Mouse (Mus musculus): ENCODE measurements at regions not wholly inside any gene's neighbourhood (a gene's known extent, or its start where the extent isn't known, plus 50 kb on each side); places are given as distances from the start of the nearest gene placed in this dataset.

GRCm38 (mm10) chr15:69632306-69632705 is 3131.6 kb upstream of the Lrrc6 start:
- Histone ChIP-seq H3K4me3 (ENCODE audit: low read depth, low read length) (no peak overlapping the region), H3K4me2 (ENCODE audit: low read depth, low read length) (no peak overlapping the region), H3K9me3 (replicated peaks; ENCODE audit: control insufficient read depth, low read length) (no peaks in the 10 kb centered on the region), H3K4me1 (ENCODE audit: control insufficient read depth, insufficient read depth) (no peaks in the 10 kb centered on the region), H3K9ac (replicated peaks; ENCODE audit: low read depth, low read length) (no peak overlapping the region), H3K36me3 (replicated peaks; ENCODE audit: control insufficient read depth, insufficient read depth, low read length) (no peaks in the 10 kb centered on the region), H3K27ac (ENCODE audit: low read depth) (no peak overlapping the region), H3K27me3 (ENCODE audit: control insufficient read depth, insufficient read depth, low read length) (no peaks in the 10 kb centered on the region)
- ATAC-seq (ENCODE audit: insufficient read depth, low read depth) (no peak), DNase-seq (ENCODE audit: low spot score) (no peak)
- TF ChIP-seq EP300 (IDR thresholded peaks at IDR 0.05; ENCODE audit: low read depth) (no peak), CTCF (IDR thresholded peaks at IDR 0.05; ENCODE audit: low read depth) (no peak)

DNA sequence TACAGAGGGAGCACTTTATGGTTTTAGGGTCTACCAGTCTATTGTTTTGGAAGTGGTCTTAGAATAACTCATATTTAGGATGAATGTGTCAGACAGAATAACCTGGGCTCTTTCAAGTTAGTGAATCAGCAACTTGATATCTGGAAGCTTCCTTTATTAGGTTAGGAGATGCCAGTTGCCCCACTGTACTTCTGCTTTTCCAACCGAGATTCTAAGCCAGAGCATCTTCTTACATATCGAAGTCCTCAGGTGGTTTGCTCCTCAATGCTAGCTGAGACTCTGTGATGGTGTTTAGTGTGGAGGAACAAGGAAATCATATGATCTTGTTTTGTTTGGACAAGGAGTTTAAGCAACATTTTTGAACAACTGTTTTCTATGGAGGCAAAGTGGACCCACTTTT is 3117.3 kb upstream of the Lrrc6 start:
- H3K27me3 ChIP-seq (ENCODE audit: control insufficient read depth, insufficient read depth, low read length): no peaks in the 10 kb centered on the region
- ATAC-seq (ENCODE audit: insufficient read depth, low read depth) (no peak), DNase-seq (ENCODE audit: low spot score) (no peak)
- H3K4me2 ChIP-seq (ENCODE audit: low read depth, low read length): no peak overlapping the region
- H3K4me1 ChIP-seq (ENCODE audit: control insufficient read depth, insufficient read depth): no peaks in the 10 kb centered on the region; the same call in 1 of the 2 replicates
- no peak overlapping the region for H3K9ac ChIP-seq (replicated peaks; ENCODE audit: low read depth, low read length)
- WGBS: 69% methylated on average over 2 of the region's 2 CpGs
- no peak overlapping the region for H3K27ac ChIP-seq (ENCODE audit: low read depth)
- no peak for TF ChIP-seq EP300 (IDR thresholded peaks at IDR 0.05; ENCODE audit: low read depth)
- no peaks in the 10 kb centered on the region for H3K36me3 ChIP-seq (replicated peaks; ENCODE audit: control insufficient read depth, insufficient read depth, low read length)
- H3K4me3 ChIP-seq (ENCODE audit: low read depth, low read length): no peak overlapping the region
- H3K9me3 ChIP-seq (replicated peaks; ENCODE audit: control insufficient read depth, low read length): no peaks in the 10 kb centered on the region

- ATAC-seq (ENCODE audit: insufficient read depth, low read depth) (no peak), DNase-seq (ENCODE audit: low spot score) (no peak)
- no peak overlapping the region for H3K27ac ChIP-seq (ENCODE audit: low read depth)
- H3K9me3 ChIP-seq (replicated peaks; ENCODE audit: control insufficient read depth, low read length): no peaks in the 10 kb centered on the region
- no peaks in the 10 kb centered on the region; the same call in 1 of the 2 replicates for H3K4me1 ChIP-seq (ENCODE audit: control insufficient read depth, insufficient read depth)
- H3K9ac ChIP-seq (replicated peaks; ENCODE audit: low read depth, low read length): no peak overlapping the region
- H3K4me3 ChIP-seq (ENCODE audit: low read depth, low read length): no peak overlapping the region
- H3K27me3 ChIP-seq (ENCODE audit: control insufficient read depth, insufficient read depth, low read length): no peaks in the 10 kb centered on the region
- no peak overlapping the region for H3K4me2 ChIP-seq (ENCODE audit: low read depth, low read length)
- WGBS: 42% methylated on average over 3 of the region's 3 CpGs
- H3K36me3 ChIP-seq (replicated peaks; ENCODE audit: control insufficient read depth, insufficient read depth, low read length): no peaks in the 10 kb centered on the region
- TF ChIP-seq CTCF (IDR thresholded peaks at IDR 0.05; ENCODE audit: low read depth) (no peak), EP300 (IDR thresholded peaks at IDR 0.05; ENCODE audit: low read depth) (no peak)
These were observed 3113.3 kb upstream of the Lrrc6 start for GRCm38 (mm10) chr15:69614048-69614447.

DNA sequence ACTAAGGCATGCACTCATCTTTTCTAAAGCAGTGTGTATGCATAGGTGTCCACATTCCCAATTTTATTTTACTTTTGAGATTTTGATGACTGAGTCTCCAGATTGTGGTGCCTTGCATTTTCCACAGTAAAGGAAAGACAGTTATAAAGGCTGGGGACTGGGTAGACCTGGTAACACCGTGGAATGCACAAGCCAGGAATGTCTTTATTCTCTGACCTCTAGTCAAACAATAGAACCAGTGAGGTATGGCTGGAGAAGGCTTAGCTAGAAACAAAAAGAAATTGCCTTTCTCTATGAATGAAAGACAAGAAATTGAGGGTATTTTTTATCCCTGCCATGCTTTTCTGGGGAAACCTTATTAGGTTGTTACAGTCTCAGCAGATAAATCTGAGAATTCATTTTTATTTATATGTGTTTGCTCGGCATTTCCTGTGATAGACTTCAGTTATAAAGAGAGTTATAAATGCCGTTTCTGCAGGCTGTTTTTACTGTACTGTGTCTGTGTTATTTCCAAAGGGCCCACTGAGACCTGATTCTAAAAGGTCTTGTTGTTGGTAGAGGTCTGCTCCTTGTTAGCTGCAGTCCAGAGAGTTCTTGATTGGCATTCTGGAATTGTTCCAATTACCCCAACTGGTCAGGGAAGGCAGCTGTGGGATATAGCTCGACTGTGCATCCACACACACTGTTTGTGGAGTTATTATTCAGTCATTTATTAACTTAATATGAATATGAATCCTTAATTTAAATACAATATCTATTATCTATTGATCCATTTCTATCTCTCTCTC is 3090.7 kb upstream of the Lrrc6 start:
- Histone ChIP-seq H3K4me2 (ENCODE audit: low read depth, low read length) (no peak overlapping the region), H3K27ac (ENCODE audit: low read depth) (no peak overlapping the region), H3K36me3 (replicated peaks; ENCODE audit: control insufficient read depth, insufficient read depth, low read length) (no peaks in the 10 kb centered on the region), H3K9ac (replicated peaks; ENCODE audit: low read depth, low read length) (no peak overlapping the region), H3K4me1 (ENCODE audit: control insufficient read depth, insufficient read depth) (no peaks in the 10 kb centered on the region), H3K4me3 (ENCODE audit: low read depth, low read length) (no peak overlapping the region), H3K27me3 (ENCODE audit: control insufficient read depth, insufficient read depth, low read length) (no peaks in the 10 kb centered on the region), H3K9me3 (replicated peaks; ENCODE audit: control insufficient read depth, low read length) (no peaks in the 10 kb centered on the region)
- DNase-seq (ENCODE audit: low spot score) (no peak), ATAC-seq (ENCODE audit: insufficient read depth, low read depth) (no peak)
- WGBS: 32% methylated on average over 4 of the region's 4 CpGs
- TF ChIP-seq EP300 (IDR thresholded peaks at IDR 0.05; ENCODE audit: low read depth) (no peak), CTCF (IDR thresholded peaks at IDR 0.05; ENCODE audit: low read depth) (no peak)

- Histone ChIP-seq H3K27ac (ENCODE audit: low read depth) (no peak overlapping the region), H3K9me3 (replicated peaks; ENCODE audit: control insufficient read depth, low read length) (no peaks in the 10 kb centered on the region), H3K4me1 (ENCODE audit: control insufficient read depth, insufficient read depth) (no peaks in the 10 kb centered on the region), H3K36me3 (replicated peaks; ENCODE audit: control insufficient read depth, insufficient read depth, low read length) (no peaks in the 10 kb centered on the region), H3K4me3 (ENCODE audit: low read depth, low read length) (no peak overlapping the region), H3K27me3 (ENCODE audit: control insufficient read depth, insufficient read depth, low read length) (no peaks in the 10 kb centered on the region), H3K4me2 (ENCODE audit: low read depth, low read length) (no peak overlapping the region), H3K9ac (replicated peaks; ENCODE audit: low read depth, low read length) (no peak overlapping the region)
- no peak for ATAC-seq (ENCODE audit: insufficient read depth, low read depth)
- no peak for DNase-seq (ENCODE audit: low spot score)
- 61% methylated on average over 5 of the region's 5 CpGs for WGBS
- TF ChIP-seq CTCF (IDR thresholded peaks at IDR 0.05; ENCODE audit: low read depth) (no peak), EP300 (IDR thresholded peaks at IDR 0.05; ENCODE audit: low read depth) (no peak)
These were observed 3087.4 kb upstream of the Lrrc6 start for GRCm38 (mm10) chr15:69588084-69588483.

- TF ChIP-seq EP300 (IDR thresholded peaks at IDR 0.05; ENCODE audit: low read depth) (no peak), CTCF (IDR thresholded peaks at IDR 0.05; ENCODE audit: low read depth) (no peak)
- DNase-seq (ENCODE audit: low spot score): no peak
- Histone ChIP-seq H3K4me1 (ENCODE audit: control insufficient read depth, insufficient read depth) (no peaks in the 10 kb centered on the region), H3K9me3 (replicated peaks; ENCODE audit: control insufficient read depth, low read length) (no peaks in the 10 kb centered on the region), H3K9ac (replicated peaks; ENCODE audit: low read depth, low read length) (no peak overlapping the region), H3K27ac (ENCODE audit: low read depth) (no peak overlapping the region), H3K27me3 (ENCODE audit: control insufficient read depth, insufficient read depth, low read length) (no peaks in the 10 kb centered on the region), H3K36me3 (replicated peaks; ENCODE audit: control insufficient read depth, insufficient read depth, low read length) (no peaks in the 10 kb centered on the region), H3K4me3 (ENCODE audit: low read depth, low read length) (no peak overlapping the region), H3K4me2 (ENCODE audit: low read depth, low read length) (no peak overlapping the region)
- no peak for ATAC-seq (ENCODE audit: insufficient read depth, low read depth)
- WGBS: 57% methylated on average over 2 of the region's 2 CpGs
These were observed 3076.0 kb upstream of the Lrrc6 start for GRCm38 (mm10) chr15:69576742-69577141.
